Mouse (Mus musculus) hindbrain, postnatal 0 days (tissue): Measurements from ENCODE around the gene Mvd. TPM values are rescaled to one million over a fixed set of nuclear protein-coding genes. Genes with fewer than 3 reads are reported as not detected.

ENCODE experiments used
- ATAC-seq: fragments of 200-750 bp; cut with Nextera tagmentation; 2 replicates; pipeline ENCODE4 v1.8.0; 2017; ENCODE audit warnings: mild to moderate bottlenecking, moderate TSS enrichment, moderate library complexity
- DNase-seq: peaks from one replicate; pipeline ENCODE4 v3.0.0-alpha.2; 2015; ENCODE audit warnings: low spot score
- H3K27ac ChIP-seq: fragments of 300-500 bp; sonication (generic); 2 replicates; pipeline ENCODE4 v1.5.1; 2014; ENCODE audit warnings: mild to moderate bottlenecking
- H3K27me3 ChIP-seq: fragments of 300-500 bp; sonication (generic); 2 replicates; pipeline ENCODE4 v1.6.1; 2014; ENCODE audit warnings: low read length, mixed read lengths; ENCODE audit not compliant: insufficient read depth
- H3K36me3 ChIP-seq: fragments of 300-500 bp; sonication (generic); 2 replicates; pipeline ENCODE4 v1.6.1; 2014; ENCODE audit warnings: low read length, mixed read lengths; ENCODE audit not compliant: insufficient read depth
- H3K4me1 ChIP-seq: fragments of 300-500 bp; sonication (generic); 2 replicates; pipeline ENCODE4 v1.6.1; 2014; ENCODE audit warnings: antibody characterized with exemption, low read length, mixed read lengths; ENCODE audit not compliant: insufficient read depth
- H3K4me2 ChIP-seq: fragments of 300-500 bp; sonication (generic); 2 replicates; pipeline ENCODE4 v1.6.1; 2014; ENCODE audit warnings: low read depth, mild to moderate bottlenecking, low read length, moderate library complexity, mixed read lengths
- H3K4me3 ChIP-seq: fragments of 300-500 bp; sonication (generic); 2 replicates; pipeline ENCODE4 v1.5.1; 2014; ENCODE audit warnings: low read length
- H3K9ac ChIP-seq: fragments of 300-500 bp; sonication (generic); replicated peaks from 2 replicates; pipeline ENCODE4 v1.6.1; 2014; ENCODE audit warnings: mild to moderate bottlenecking, low read length, moderate library complexity, mixed read lengths
- H3K9me3 ChIP-seq: fragments of 300-500 bp; sonication (generic); 2 replicates; pipeline ENCODE4 v1.6.1; 2016; ENCODE audit warnings: low read length, mixed read lengths
- CTCF ChIP-seq: IDR thresholded peaks from 2 replicates; pipeline ENCODE4 v1.5.1; 2016; ENCODE audit warnings: antibody characterized with exemption, control low read depth, low read depth
- WGBS: fragments of 180-500 bp; shearing (Covaris S2); extraction: QIAGEN DNeasy Blood & Tissue Kit; methylation state at CpG from one replicate; pipeline ENCODE4 v1.1.7; 2014; 5-methylcytosine and 5-hydroxymethylcytosine counted together
- polyA plus RNA-seq: library from polyadenylated mRNA; unstranded; fragments of >200 nt; fragmentation: Nextera tagmentation; extraction: Ambion mirVana; gene quantifications from 2 replicates; pipeline ENCODE4 v1.2.1, GENCODE M21; 2015
- total RNA-seq: library from RNA; depleted of rRNA; stranded (reverse); fragments of >200 nt; gene quantifications from 2 replicates; pipeline ENCODE4 v1.2.3, GENCODE M21; 2014

Gene Mvd
- total and polyA plus RNA-seq, 2 experiments from 2014 or later = 55.2 to 89.6 TPM

DNA sequence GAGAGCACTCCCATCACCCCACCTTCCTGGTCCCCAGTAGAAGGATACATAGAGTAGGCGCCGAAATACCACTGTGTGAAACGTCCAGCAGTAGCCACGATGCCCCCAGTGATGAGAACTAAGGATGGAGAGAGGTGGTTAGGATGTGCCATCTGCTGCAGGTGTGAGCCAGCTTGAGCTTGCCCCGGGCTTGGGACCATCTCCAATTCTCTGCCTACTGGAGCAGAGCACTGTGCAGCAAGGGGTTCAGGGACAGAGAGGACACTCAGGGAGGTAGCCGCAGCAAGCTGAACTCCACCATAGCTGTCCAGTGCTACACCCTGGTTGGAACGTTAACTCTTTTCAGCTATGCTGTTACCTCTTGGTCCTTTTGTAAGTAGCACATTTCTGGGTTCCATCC is 15.6 kb downstream of the Mvd start:
- Histone ChIP-seq H3K4me1 (peaks cover 9% of the 10 kb centered on the region; the same call in 1 of the 2 replicates), H3K36me3 (no peaks in the 10 kb centered on the region), H3K9ac (no peak overlapping the region), H3K4me2 (no peak overlapping the region), H3K9me3 (no peaks in the 10 kb centered on the region), H3K27me3 (no peaks in the 10 kb centered on the region), H3K4me3 (no peak overlapping the region), H3K27ac (no peak overlapping the region)
- ATAC-seq = no peak
- DNase-seq = no peak
- 82% methylated on average over 7 of the region's 7 CpGs for WGBS
- TF ChIP-seq CTCF = no peak

DNA sequence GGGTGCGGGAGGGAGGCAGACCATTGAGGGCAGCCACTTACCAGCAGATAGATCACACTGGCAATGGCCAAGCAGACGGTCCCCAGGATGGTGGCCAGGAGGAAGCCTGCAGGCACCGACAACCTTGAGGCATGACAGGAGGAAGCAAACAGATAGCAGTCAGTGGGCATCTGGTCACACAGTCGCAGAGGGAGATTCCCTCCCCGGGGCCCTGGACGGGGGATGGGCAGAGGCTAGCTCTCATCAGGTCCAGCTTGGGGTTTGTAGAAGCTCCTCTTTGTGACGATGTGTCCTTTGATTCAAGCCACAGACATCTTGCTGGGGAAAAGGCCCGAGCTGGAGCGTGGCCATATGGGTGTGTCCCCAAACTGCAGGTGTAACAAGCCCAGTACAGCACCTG is 17.1 kb downstream of the Mvd start:
- H3K36me3 ChIP-seq = no peaks in the 10 kb centered on the region
- H3K27ac ChIP-seq = no peak overlapping the region
- no peaks in the 10 kb centered on the region for H3K27me3 ChIP-seq
- no peaks in the 10 kb centered on the region for H3K9me3 ChIP-seq
- no peak overlapping the region for H3K4me2 ChIP-seq
- H3K4me1 ChIP-seq = no peaks in the 10 kb centered on the region
- TF ChIP-seq CTCF = no peak
- ATAC-seq = no peak
- no peak overlapping the region for H3K9ac ChIP-seq
- H3K4me3 ChIP-seq = no peak overlapping the region
- DNase-seq = no peak
- WGBS = 72% methylated on average over 9 of the region's 9 CpGs

DNA sequence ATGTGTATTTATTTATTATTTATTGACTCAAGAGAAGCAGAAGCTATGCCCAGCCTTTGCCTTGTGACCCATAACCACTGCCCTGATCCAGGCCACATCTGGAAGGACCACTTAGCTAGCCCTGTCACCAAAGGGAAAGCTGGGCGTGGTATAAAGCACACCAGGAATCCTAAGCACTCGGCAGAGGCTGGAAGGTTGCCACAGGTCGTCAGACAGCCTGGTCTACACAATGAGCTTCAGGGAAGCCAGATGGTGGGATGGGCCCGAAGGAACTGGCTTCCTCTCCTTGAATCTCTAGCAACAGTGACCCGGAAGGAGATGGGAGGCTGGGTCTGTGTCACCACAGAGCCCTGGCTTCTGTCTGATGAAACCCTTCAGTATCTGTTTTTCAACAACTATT is 19.6 kb downstream of the Mvd start:
- ATAC-seq = no peak
- H3K27me3 ChIP-seq = no peaks in the 10 kb centered on the region
- DNase-seq = peak; percentile 35
- no peak overlapping the region for H3K4me3 ChIP-seq
- TF ChIP-seq CTCF = no peak
- WGBS = 37% methylated on average over 5 of the region's 5 CpGs
- H3K9me3 ChIP-seq = no peaks in the 10 kb centered on the region
- no peaks in the 10 kb centered on the region for H3K4me1 ChIP-seq
- no peak overlapping the region for H3K9ac ChIP-seq
- 0 out of 2 replicates have a peak, but pooled peaks cover 5% of the 10 kb centered on the region for H3K36me3 ChIP-seq
- no peak overlapping the region for H3K27ac ChIP-seq
- H3K4me2 ChIP-seq = no peak overlapping the region

DNA sequence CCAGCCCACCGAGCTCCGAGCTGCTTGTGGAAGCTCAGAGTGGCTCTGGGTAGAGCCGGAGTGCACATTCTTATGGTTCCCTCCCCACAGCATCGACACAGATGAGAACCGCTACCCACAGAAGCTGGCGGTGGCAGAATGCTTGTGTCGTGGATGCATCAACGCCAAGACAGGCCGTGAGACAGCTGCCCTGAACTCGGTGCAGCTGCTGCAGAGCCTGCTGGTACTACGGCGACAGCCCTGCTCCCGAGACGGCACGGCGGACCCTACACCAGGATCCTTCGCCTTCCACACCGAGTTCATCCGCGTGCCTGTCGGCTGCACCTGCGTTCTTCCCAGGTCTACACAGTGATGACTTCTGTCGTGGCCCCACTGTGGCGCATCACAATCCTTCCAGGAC is 20.0 kb downstream of the Mvd start:
- no peak for ATAC-seq
- Histone ChIP-seq H3K9me3 (no peaks in the 10 kb centered on the region), H3K4me3 (no peak overlapping the region), H3K36me3 (0 out of 2 replicates have a peak, but pooled peaks cover 5% of the 10 kb centered on the region), H3K4me1 (no peaks in the 10 kb centered on the region), H3K27ac (no peak overlapping the region), H3K9ac (no peak overlapping the region), H3K27me3 (no peaks in the 10 kb centered on the region), H3K4me2 (no peak overlapping the region)
- DNase-seq = no peak
- TF ChIP-seq CTCF = no peak
- 84% methylated on average over 24 of the region's 24 CpGs for WGBS

DNA sequence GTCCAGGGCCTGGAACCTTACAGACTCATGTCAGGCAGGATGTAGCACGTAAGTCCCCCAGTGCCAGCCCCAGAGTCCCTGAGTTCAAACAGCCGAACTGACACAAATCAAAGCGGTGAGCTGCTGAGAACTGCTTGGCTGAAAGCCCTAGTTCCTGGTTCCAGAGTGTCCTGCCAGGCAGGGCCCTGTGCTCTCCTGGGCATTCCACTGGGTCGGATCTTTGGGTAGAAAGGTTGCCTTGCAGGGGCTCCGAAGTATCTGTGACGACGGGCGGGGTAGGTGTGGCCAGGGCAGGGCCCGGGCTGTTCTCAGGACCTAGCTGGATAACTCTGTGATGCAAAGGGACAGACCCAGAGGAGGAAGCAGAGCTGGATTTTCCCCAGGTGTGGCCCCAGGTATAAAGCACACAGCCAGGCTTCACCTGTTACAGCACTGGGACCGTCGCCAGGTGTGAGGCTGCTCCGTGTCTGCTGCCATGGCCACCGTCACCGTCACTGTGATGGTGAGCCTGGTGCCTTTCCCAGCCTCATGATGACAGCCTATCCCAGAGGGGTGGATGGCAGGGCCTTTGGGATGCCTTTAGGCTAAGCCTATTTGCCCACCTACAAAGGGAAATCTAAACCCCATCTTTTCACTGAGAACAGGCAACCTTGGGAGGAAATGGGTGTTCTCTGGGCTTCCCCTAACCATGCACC is 21.7 kb downstream of the Mvd start, which contains the start of gene Il17c:
TSS of gene Il17c (plus strand) at position 645 of the 695 bp plus-strand sequence.
- Histone ChIP-seq H3K4me3 (no peak within 1 kb of the TSS), H3K9ac (no peak within 1 kb of the TSS), H3K27ac (no peak within 1 kb of the TSS), H3K9me3 (no peaks in the 10 kb centered on the region), H3K4me2 (no peak within 1 kb of the TSS), H3K4me1 (no peaks in the 10 kb centered on the region), H3K36me3 (peaks cover 17% of the 10 kb centered on the region; the same call in 1 of the 2 replicates), H3K27me3 (no peaks in the 10 kb centered on the region)
- TF ChIP-seq CTCF = no peak
- WGBS = 79% methylated on average over 14 of the region's 14 CpGs
- DNase-seq = no peak
- no peak for ATAC-seq

DNA sequence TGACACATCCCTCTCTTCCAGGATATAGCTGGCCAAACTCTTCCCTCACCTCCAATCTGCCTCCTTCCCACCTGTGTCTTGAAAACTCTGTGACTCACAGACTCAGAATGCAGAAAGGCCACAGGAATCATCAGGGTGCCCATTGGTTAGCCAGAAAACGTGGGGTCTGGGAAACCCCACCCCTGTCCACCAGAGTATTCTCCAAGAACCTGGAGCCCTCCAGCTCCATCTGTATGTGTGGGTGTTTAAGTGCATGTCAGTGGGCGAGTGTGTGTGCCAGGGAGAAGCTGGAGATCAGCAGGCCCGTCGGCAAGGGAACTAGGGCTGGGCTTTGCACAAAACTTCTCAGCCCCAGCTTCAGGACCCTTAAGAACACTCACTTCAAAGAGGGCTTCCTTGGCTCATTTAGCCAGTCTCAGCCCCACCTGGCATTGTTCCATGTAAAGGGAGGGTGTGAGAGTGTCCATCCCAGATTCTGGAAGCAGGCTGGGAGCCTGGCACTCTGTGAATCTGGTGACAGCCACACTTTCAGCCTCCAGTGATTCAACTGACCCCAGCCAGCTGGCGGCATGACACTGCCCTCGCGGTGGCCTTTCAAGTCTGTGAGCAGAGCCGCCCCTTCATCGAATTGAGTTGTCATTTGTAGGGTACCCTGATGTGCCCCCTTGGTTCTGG is 23.2 kb downstream of the Mvd start:
- DNase-seq (peak; percentile 72), ATAC-seq (peak; percentile 64)
- Histone ChIP-seq H3K4me3 (no peak overlapping the region), H3K9me3 (no peaks in the 10 kb centered on the region), H3K4me1 (no peaks in the 10 kb centered on the region), H3K27me3 (no peaks in the 10 kb centered on the region), H3K27ac (no peak overlapping the region; the same call in 1 of the 2 replicates), H3K9ac (no peak overlapping the region), H3K4me2 (no peak overlapping the region), H3K36me3 (peaks cover 32% of the 10 kb centered on the region)
- TF ChIP-seq CTCF = no peak
- WGBS = 44% methylated on average over 9 of the region's 9 CpGs

DNA sequence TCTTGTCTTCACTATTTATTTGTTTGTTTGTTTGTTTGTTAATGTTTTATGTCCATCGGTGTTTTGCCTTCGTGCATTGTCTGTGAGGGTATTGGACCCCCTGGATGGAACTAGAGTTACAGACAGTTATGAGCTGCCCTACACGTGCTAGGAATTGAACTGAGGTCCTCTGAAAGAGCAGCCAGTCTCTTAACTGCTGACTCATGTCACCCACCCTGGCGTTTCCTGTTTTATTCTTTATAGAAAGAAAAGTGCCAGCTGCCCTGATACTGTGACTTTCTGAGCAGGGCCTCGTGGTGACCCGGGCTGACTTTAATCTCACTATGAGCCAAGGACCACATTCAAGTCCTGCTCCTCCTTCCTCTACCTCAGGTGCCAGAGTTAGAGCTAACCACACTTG is 27.7 kb downstream of the Mvd start:
- Histone ChIP-seq H3K4me1 (no peaks in the 10 kb centered on the region), H3K9ac (no peak overlapping the region), H3K9me3 (no peaks in the 10 kb centered on the region), H3K4me3 (no peak overlapping the region), H3K27me3 (no peaks in the 10 kb centered on the region), H3K4me2 (no peak overlapping the region), H3K27ac (no peak overlapping the region), H3K36me3 (peaks cover 75% of the 10 kb centered on the region)
- 88% methylated on average over 6 of the region's 6 CpGs for WGBS
- ATAC-seq (no peak), DNase-seq (no peak)
- no peak for TF ChIP-seq CTCF
